Mouse (Mus musculus) liver, adult 2 months (tissue): ENCODE measurements around the gene Ebf1. TPM values are rescaled to one million over a fixed set of nuclear protein-coding genes. Genes with fewer than 3 reads are reported as not detected.

ENCODE experiments used
- DNase-seq: peaks from one replicate; pipeline ENCODE4 v3.0.0-alpha.2; 2011; ENCODE audit warnings: low read depth, low spot score; ENCODE audit errors: extremely low read depth
- H3K27ac ChIP-seq: fragments of 200-500 bp; replicated peaks from 2 replicates; pipeline ENCODE4 v1.5.1; 2012; ENCODE audit warnings: low read depth, mild to moderate bottlenecking, control low read depth, inconsistent platforms, low read length; ENCODE audit not compliant: insufficient read depth
- H3K27me3 ChIP-seq: fragments of 200-500 bp; 2 replicates; pipeline ENCODE4 v1.6.1; 2012; ENCODE audit warnings: mild to moderate bottlenecking, moderate library complexity, low read length, inconsistent platforms; ENCODE audit not compliant: control insufficient read depth, insufficient read depth
- H3K36me3 ChIP-seq: fragments of 200-500 bp; 2 replicates; pipeline ENCODE4 v1.6.1; 2012; ENCODE audit warnings: low read length, inconsistent platforms; ENCODE audit not compliant: control insufficient read depth, insufficient read depth
- H3K4me1 ChIP-seq: fragments of 200-500 bp; 2 replicates; pipeline ENCODE4 v1.6.1; 2011; ENCODE audit warnings: low read length; ENCODE audit not compliant: control insufficient read depth, insufficient read depth
- H3K4me3 ChIP-seq: fragments of 200-500 bp; 2 replicates; pipeline ENCODE4 v1.5.1; 2011; ENCODE audit warnings: low read depth, mild to moderate bottlenecking, control low read depth, low read length, moderate library complexity; ENCODE audit not compliant: insufficient read depth
- H3K79me2 ChIP-seq: fragments of 200-500 bp; 2 replicates; pipeline ENCODE4 v1.6.1; 2012; ENCODE audit warnings: inconsistent platforms, mild to moderate bottlenecking, low read length, moderate library complexity; ENCODE audit not compliant: control insufficient read depth, insufficient read depth
- H3K9ac ChIP-seq: fragments of 200-500 bp; 2 replicates; pipeline ENCODE4 v1.6.1; 2012; ENCODE audit warnings: low read depth, mild to moderate bottlenecking, control low read depth, inconsistent platforms, low read length
- CTCF ChIP-seq: fragments of 200-500 bp; IDR thresholded peaks from 2 replicates; pipeline ENCODE4 v1.5.1; 2011; ENCODE audit warnings: low read depth, low read length, control low read depth
- POLR2A ChIP-seq: fragments of 200-500 bp; IDR thresholded peaks from 2 replicates; pipeline ENCODE4 v1.6.1; 2011; ENCODE audit warnings: low read length, control low read depth; ENCODE audit not compliant: insufficient read depth; ENCODE audit errors: extremely low read depth
- WGBS: fragments of 180-500 bp; shearing (Covaris S2); methylation state at CpG from one replicate; pipeline ENCODE4 v1.1.7; 2018; 5-methylcytosine and 5-hydroxymethylcytosine counted together
- polyA plus RNA-seq: library from polyadenylated mRNA; depleted of rRNA; stranded (reverse); fragments of >200 nt; gene quantifications from 2 replicates; pipeline ENCODE4 v1.2.3, GENCODE M21; 2012
- total RNA-seq: library from RNA; depleted of rRNA; stranded (reverse); fragments of >200 nt; gene quantifications from 2 replicates; pipeline ENCODE4 v1.2.3, GENCODE M21; 2014

Gene Ebf1
- total and polyA plus RNA-seq, 2 experiments = 0.23 to 0.37 TPM

DNA sequence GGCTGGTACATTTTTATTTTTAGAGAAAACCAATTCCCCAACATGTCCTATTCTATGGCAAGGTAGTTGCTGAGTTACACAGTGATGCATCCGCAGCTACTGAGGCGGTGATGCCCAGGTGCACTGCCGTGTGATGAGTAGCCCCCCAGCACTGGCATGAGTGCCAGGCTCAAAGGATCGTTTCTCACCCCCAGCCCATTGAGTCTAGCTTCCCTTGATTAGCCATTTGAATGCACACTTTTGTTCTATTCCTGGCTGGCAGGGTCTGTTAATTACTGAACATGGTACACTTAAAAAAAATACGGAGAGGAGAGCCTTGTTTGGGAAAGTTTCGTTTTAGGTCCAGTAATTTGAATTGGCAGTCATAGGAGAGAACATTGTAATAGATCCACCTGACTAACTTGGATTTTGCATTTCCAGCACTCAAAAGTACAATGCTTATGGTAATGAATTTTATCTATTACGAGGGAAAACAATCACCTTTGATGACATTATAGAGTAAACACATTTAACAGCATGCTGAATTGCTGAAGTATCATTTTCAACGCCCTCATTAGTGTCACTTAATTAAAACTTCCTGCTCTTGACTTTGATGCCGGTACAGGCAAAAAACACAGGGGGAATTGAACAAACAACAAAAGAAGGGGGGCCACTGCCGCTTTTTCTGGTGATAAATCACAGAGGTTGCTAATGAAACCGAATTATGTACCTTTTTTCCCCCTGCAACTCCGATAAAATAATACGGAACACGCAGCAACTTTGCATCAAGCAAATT lies 167.3 kb downstream of the Ebf1 start:
- no peak overlapping the region for H3K27ac ChIP-seq
- DNase-seq = no peak
- WGBS = 81% methylated on average over 14 of the region's 14 CpGs
- H3K27me3 ChIP-seq = no peaks in the 10 kb centered on the region
- no peaks in the 10 kb centered on the region for H3K79me2 ChIP-seq
- no peak for TF ChIP-seq POLR2A
- H3K9ac ChIP-seq = no peak overlapping the region
- H3K4me1 ChIP-seq = no peaks in the 10 kb centered on the region
- no peaks in the 10 kb centered on the region for H3K36me3 ChIP-seq
- no peak overlapping the region for H3K4me3 ChIP-seq

DNA sequence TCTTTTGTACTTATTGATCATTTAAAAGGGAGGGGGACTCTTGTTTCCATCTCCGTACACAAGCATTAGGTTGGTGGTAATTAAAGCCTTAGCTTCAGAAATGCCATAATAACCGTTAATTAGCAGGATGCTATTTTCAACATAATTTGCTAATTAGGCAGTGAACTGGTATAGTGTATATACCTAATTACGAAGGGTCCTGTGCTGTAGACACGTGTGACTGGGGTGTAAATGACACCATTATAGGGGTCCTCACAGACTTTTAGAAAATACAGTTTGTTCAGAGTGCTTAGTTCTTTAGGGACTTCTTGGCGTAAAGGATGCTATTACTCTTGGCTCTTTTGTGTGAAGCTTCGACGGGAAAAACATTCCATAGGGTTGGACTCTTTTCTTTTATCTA lies 167.9 kb downstream of the Ebf1 start:
- 79% methylated on average over 7 of the region's 7 CpGs for WGBS
- no peak for TF ChIP-seq CTCF
- no peak for TF ChIP-seq POLR2A
- H3K27ac ChIP-seq = no peak overlapping the region
- H3K9ac ChIP-seq = no peak overlapping the region
- no peak for DNase-seq
- H3K4me3 ChIP-seq = no peak overlapping the region
- no peaks in the 10 kb centered on the region for H3K79me2 ChIP-seq
- H3K36me3 ChIP-seq = no peaks in the 10 kb centered on the region
- no peaks in the 10 kb centered on the region for H3K4me1 ChIP-seq
- no peaks in the 10 kb centered on the region for H3K27me3 ChIP-seq

DNA sequence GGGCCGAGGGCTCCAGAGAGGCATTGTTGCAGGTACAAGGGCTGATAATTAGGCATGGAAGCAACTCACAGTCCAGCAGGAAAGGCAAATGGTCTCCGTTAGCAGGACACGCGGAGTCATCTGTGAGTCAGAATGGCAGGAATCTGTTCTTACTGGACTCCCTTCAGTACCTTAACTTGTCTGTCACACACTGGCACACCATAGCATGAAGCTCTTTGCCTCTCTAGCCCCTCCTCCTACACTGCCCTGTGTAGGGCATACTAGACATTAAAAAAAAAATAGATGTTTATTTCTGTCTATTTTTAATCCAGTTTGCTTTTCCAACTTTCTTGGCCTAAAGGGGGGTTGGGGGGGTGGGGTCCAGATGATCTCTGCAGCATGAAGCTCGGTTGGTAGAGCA lies 168.4 kb downstream of the Ebf1 start:
- H3K36me3 ChIP-seq = no peaks in the 10 kb centered on the region
- 75% methylated on average over 5 of the region's 5 CpGs for WGBS

DNA sequence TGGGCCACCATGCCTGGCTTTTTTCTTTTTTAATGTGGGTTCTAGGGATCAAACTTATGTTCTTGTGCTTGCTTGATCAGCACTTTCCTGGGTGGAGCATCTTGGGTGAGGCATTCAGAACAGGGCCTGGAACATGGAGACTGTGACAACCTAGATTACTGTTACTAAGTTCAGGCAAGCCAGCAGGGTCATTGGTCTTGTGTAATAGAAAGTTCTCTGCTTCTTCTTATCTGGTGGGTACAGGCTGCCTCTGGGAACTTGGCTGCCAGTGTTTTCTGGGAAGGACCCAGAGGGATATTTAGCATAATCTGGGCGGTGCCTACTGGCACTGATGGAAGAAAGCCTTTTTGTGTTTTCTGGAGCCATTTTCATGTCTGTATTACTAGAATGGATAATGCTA lies 170.9 kb downstream of the Ebf1 start:
- H3K36me3 ChIP-seq = no peaks in the 10 kb centered on the region
- TF ChIP-seq POLR2A (no peak), CTCF (no peak)
- H3K27me3 ChIP-seq = no peaks in the 10 kb centered on the region
- H3K9ac ChIP-seq = no peak overlapping the region
- no peak overlapping the region for H3K27ac ChIP-seq
- H3K4me3 ChIP-seq = no peak overlapping the region
- no peaks in the 10 kb centered on the region for H3K4me1 ChIP-seq
- 85% methylated on average over 1 of the region's 1 CpGs for WGBS
- H3K79me2 ChIP-seq = no peaks in the 10 kb centered on the region
- no peak for DNase-seq

More for the DNA sequence above, 168.4 kb downstream of the Ebf1 start:
- DNase-seq = no peak
- no peak overlapping the region for H3K27ac ChIP-seq
- no peak overlapping the region for H3K9ac ChIP-seq
- H3K4me3 ChIP-seq = no peak overlapping the region
- H3K4me1 ChIP-seq = no peaks in the 10 kb centered on the region
- no peak for TF ChIP-seq POLR2A
- no peak for TF ChIP-seq CTCF
- no peaks in the 10 kb centered on the region for H3K79me2 ChIP-seq
- no peaks in the 10 kb centered on the region for H3K27me3 ChIP-seq

DNA sequence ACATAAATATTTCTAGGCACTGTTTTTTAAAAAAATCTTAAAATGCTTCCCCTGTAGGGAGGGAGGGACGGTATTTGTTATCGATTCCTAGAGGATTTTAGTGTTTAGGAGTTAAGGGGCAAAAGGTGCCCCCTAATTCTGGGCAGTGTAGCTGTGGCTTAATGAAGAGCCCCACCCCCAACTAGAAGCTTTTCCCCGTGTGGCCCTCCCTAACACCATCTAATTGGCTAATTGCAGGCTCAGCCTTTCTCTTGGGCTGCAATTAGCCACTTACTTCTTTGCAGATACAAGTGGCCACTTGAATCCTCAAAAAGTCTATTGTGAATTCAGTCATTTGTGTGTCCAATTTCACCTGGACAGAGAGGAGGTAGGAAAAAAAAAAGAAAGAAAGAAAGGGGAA lies 175.7 kb downstream of the Ebf1 start:
- H3K4me1 ChIP-seq = no peaks in the 10 kb centered on the region
- TF ChIP-seq CTCF (no peak), POLR2A (no peak)
- no peaks in the 10 kb centered on the region for H3K36me3 ChIP-seq
- no peak overlapping the region for H3K4me3 ChIP-seq
- H3K9ac ChIP-seq = no peak overlapping the region
- no peak for DNase-seq
- no peak overlapping the region for H3K27ac ChIP-seq
- H3K27me3 ChIP-seq = no peaks in the 10 kb centered on the region; the same call in 1 of the 2 replicates
- WGBS = 41% methylated on average over 3 of the region's 3 CpGs
- no peaks in the 10 kb centered on the region for H3K79me2 ChIP-seq

DNA sequence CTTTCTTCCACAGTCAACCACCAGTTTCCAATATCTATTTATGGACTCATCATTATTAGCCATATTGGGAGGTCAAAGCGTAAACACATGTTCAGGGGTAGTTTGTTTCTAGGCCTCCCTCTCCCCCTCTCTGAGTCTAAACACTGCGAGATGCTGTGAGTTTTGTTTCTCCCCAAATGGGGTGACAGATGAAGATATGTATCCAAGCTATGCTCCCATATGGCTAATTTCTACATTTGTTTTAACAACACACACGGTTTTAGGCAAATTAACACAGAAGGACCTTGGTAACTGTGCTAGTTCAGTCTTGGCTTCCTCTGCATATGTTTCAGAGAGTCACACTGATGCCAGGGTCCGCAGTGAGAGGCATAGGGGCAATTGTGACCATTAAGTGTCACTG lies 177.8 kb downstream of the Ebf1 start:
- H3K4me1 ChIP-seq = no peaks in the 10 kb centered on the region
- H3K27ac ChIP-seq = no peak overlapping the region
- 93% methylated on average over 4 of the region's 4 CpGs for WGBS
- no peak overlapping the region for H3K9ac ChIP-seq
- TF ChIP-seq CTCF (no peak), POLR2A (no peak)
- H3K27me3 ChIP-seq = no peaks in the 10 kb centered on the region; the same call in none of the 2 replicates
- no peaks in the 10 kb centered on the region for H3K36me3 ChIP-seq
- no peak for DNase-seq
- no peaks in the 10 kb centered on the region for H3K79me2 ChIP-seq
- no peak overlapping the region for H3K4me3 ChIP-seq
